Mouse (Mus musculus) neural tube, embryonic 12.5 days (tissue): ENCODE measurements around the gene Ripk1. TPM values are rescaled to one million over a fixed set of nuclear protein-coding genes. Genes with fewer than 3 reads are reported as not detected.
"Not testable (repeated sequence)": the region's sequence is repeated elsewhere in the genome, so short reads cannot be mapped to it uniquely, and the experiment has no call there.

Source experiments
- ATAC-seq: fragments of 200-750 bp; cut with Nextera tagmentation; 2 replicates; pipeline ENCODE4 v1.8.0; 2017; ENCODE audit warnings: low read depth, mild to moderate bottlenecking, moderate TSS enrichment, moderate library complexity; ENCODE audit not compliant: low FRiP score
- H3K27ac ChIP-seq: fragments of 300-500 bp; sonication (generic); 2 replicates; pipeline ENCODE4 v1.5.1; 2016
- H3K27me3 ChIP-seq: fragments of 300-500 bp; sonication (generic); replicated peaks from 2 replicates; pipeline ENCODE4 v1.6.1; 2016; ENCODE audit warnings: mild to moderate bottlenecking
- H3K36me3 ChIP-seq: fragments of 300-500 bp; sonication (generic); 2 replicates; pipeline ENCODE4 v1.6.1; 2016; ENCODE audit warnings: mild to moderate bottlenecking
- H3K4me1 ChIP-seq: fragments of 300-500 bp; sonication (generic); 2 replicates; pipeline ENCODE4 v1.6.1; 2016
- H3K4me2 ChIP-seq: fragments of 300-500 bp; sonication (generic); replicated peaks from 2 replicates; pipeline ENCODE4 v1.6.1; 2016; ENCODE audit warnings: mild to moderate bottlenecking
- H3K4me3 ChIP-seq: fragments of 300-500 bp; sonication (generic); 2 replicates; pipeline ENCODE4 v1.5.1; 2016
- H3K9ac ChIP-seq: fragments of 300-500 bp; sonication (generic); 2 replicates; pipeline ENCODE4 v1.6.1; 2016; ENCODE audit warnings: mild to moderate bottlenecking
- H3K9me3 ChIP-seq: fragments of 300-500 bp; sonication (generic); 2 replicates; pipeline ENCODE4 v1.6.1; 2016; ENCODE audit warnings: mild to moderate bottlenecking
- WGBS: fragments of 180-500 bp; shearing (Covaris S2); methylation state at CpG from one replicate; pipeline ENCODE4 v1.1.7; 2016; 5-methylcytosine and 5-hydroxymethylcytosine counted together
- polyA plus RNA-seq: library from polyadenylated mRNA; unstranded; fragments of >200 nt; fragmentation: Nextera tagmentation; extraction: Ambion mirVana; gene quantifications from 2 replicates; pipeline ENCODE4 v1.2.1, GENCODE M21; 2016

Ripk1 gene
- polyA plus RNA-seq, 1 experiment from 2014 or later, result 10.4 TPM

DNA sequence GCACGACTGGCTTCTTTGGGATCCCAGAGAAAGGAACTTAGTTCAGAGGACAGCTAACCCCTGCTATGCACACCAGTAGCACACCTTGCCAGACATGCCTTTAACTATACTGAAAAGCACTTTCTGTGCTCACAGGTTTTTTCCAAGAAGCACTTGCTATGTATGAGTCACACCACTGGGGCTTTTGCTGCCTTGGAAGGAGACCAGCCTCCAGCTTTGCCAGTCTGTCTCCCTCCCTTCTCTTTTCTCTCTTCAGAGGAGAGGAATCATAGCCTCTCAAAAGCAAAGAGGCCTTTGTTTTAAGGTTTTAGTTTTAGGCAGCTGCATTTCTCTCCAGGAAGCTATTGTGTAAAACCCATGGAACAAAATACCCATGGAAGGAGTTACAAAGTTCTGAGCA lies 64.2 kb downstream of the Ripk1 start:
- Histone ChIP-seq H3K4me1 (peaks cover 10% of the 10 kb centered on the region; the same call in 1 of the 2 replicates), H3K9me3 (no peaks in the 10 kb centered on the region), H3K27ac (no peak overlapping the region), H3K4me2 (no peak overlapping the region), H3K9ac (no peak overlapping the region), H3K36me3 (peaks cover 2% of the 10 kb centered on the region), H3K27me3 (no peaks in the 10 kb centered on the region), H3K4me3 (no peak overlapping the region)
- 67% methylated on average over 1 of the region's 1 CpGs for WGBS
- no peak for ATAC-seq

DNA sequence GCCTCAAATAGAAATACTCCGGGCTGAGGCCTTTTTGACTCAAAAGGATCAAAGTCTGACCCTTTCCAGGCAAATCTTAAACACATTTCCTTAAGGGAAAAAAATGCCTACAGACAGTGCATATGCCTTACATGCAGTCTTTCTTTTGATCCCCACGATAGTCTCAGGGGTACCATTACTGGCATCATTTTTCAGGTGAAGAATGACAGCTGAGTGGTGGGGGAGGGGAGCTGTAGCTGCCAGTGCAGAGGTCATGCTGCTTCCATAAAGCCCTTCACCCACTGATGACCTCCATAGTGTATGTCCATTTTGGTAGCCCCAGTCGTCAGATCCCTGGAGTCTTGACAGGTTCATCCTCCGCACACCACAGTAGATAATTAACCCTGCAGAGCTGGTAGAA lies 68.1 kb downstream of the Ripk1 start:
- H3K9ac ChIP-seq, result no peak overlapping the region
- no peak for ATAC-seq
- 50% methylated on average over 4 of the region's 4 CpGs for WGBS

DNA sequence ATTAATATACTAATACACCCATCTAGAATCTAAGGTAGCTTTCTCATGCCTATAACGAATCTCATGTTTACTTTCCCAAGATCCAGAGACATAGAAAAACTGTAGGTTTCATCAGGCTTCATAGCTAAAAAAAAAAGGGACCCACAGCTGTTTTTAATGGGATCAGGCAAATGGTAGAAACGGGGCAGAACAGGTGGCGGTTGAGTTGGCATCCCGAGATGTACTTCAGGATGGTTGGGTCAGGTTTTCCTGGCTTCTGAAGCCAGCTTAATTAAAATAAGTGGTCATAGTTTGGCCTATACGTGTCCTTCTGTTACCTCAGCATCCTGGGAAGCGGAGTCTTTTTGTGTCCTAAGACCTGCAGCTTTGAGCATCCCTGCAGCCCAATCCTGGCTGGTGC lies 69.7 kb downstream of the Ripk1 start:
- ATAC-seq, result no peak
- Histone ChIP-seq H3K4me1 (peaks cover 19% of the 10 kb centered on the region; the same call in 1 of the 2 replicates), H3K36me3 (peaks cover 16% of the 10 kb centered on the region), H3K4me3 (no peak overlapping the region), H3K9me3 (no peaks in the 10 kb centered on the region), H3K9ac (no peak overlapping the region), H3K27me3 (no peaks in the 10 kb centered on the region), H3K27ac (no peak overlapping the region), H3K4me2 (no peak overlapping the region)
- 90% methylated on average over 6 of the region's 6 CpGs for WGBS

More for the DNA sequence above, 68.1 kb downstream of the Ripk1 start:
- Histone ChIP-seq H3K27ac (no peak overlapping the region), H3K9me3 (no peaks in the 10 kb centered on the region), H3K4me2 (no peak overlapping the region), H3K36me3 (peaks cover 9% of the 10 kb centered on the region), H3K4me1 (peaks cover 11% of the 10 kb centered on the region; the same call in 1 of the 2 replicates), H3K27me3 (no peaks in the 10 kb centered on the region), H3K4me3 (no peak overlapping the region)

DNA sequence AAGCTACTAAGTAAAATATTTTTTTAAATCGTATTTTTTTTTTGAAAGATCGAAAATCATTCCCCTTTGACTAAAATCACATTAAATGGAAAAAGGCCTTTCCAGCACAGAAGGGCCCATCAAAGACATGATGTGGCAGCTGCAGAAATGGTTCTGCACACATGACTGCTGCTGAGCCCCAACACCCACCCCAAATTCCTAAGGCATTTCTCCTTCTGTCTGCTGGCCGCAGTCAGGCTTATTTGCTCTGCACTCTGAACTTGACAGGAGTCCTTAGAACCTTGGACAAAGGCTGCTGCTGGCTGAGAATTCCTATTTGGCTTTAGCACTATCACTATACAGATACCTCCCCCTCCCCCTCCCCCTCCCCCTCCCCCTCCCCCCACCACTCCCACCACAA lies 70.7 kb downstream of the Ripk1 start:
- H3K9me3 ChIP-seq, result no peaks in the 10 kb centered on the region
- H3K27ac ChIP-seq, result no peak overlapping the region
- H3K4me3 ChIP-seq, result no peak overlapping the region
- H3K36me3 ChIP-seq, result peaks cover 16% of the 10 kb centered on the region
- 69% methylated on average over 3 of the region's 3 CpGs for WGBS
- H3K4me1 ChIP-seq, result peaks cover 22% of the 10 kb centered on the region; the same call in 1 of the 2 replicates
- H3K27me3 ChIP-seq, result no peaks in the 10 kb centered on the region
- no peak for ATAC-seq
- no peak overlapping the region for H3K4me2 ChIP-seq
- no peak overlapping the region for H3K9ac ChIP-seq

DNA sequence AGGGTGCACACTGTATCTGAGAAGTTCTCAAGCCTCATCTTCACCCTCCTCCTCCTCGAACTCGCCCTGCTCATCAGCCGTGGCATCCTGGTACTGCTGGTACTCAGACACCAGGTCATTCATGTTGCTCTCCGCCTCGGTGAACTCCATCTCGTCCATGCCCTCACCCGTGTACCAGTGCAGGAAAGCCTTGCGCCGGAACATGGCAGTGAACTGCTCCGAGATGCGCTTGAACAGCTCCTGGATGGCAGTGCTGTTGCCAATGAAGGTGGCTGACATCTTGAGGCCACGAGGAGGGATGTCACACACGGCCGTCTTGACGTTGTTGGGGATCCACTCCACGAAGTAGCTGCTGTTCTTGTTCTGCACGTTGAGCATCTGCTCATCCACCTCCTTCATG lies 72.3 kb downstream of the Ripk1 start:
- not testable (repeated sequence) for H3K27me3 ChIP-seq, H3K4me3 ChIP-seq, H3K9ac ChIP-seq, ATAC-seq, H3K27ac ChIP-seq, H3K9me3 ChIP-seq, H3K4me2 ChIP-seq
- 93% methylated on average over 12 of the region's 17 CpGs for WGBS
- Histone ChIP-seq H3K4me1 (peaks cover 22% of the 10 kb centered on the region; the same call in 1 of the 2 replicates), H3K36me3 (peaks cover 14% of the 10 kb centered on the region)

DNA sequence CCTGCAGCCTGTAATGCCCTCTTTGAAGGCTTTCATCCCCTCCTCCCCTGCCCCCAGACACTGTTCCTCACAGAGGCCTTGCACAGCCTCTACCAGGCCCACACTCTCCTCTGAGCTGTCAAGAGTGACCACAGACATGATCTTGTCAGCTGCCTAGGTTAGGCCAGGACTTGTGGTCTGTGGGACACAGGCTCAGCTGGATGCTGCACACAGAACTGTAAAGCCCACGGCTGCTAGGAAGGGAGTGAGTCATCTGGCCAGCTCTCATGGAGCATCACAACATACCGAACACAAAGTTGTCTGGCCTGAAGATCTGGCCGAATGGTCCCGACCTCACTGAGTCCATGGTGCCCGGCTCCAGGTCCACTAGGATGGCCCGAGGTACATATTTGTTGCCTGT lies 73.7 kb downstream of the Ripk1 start:
- H3K27ac ChIP-seq, H3K27me3 ChIP-seq, ATAC-seq, H3K9ac ChIP-seq, H3K9me3 ChIP-seq: not testable (repeated sequence)
- H3K4me3 ChIP-seq, result peak overlapping the region; percentile 74
- peaks cover 14% of the 10 kb centered on the region for H3K36me3 ChIP-seq
- peaks cover 17% of the 10 kb centered on the region; the same call in 1 of the 2 replicates for H3K4me1 ChIP-seq
- peak overlapping the region; percentile 75 for H3K4me2 ChIP-seq
- WGBS, result 85% methylated on average over 6 of the region's 6 CpGs

DNA sequence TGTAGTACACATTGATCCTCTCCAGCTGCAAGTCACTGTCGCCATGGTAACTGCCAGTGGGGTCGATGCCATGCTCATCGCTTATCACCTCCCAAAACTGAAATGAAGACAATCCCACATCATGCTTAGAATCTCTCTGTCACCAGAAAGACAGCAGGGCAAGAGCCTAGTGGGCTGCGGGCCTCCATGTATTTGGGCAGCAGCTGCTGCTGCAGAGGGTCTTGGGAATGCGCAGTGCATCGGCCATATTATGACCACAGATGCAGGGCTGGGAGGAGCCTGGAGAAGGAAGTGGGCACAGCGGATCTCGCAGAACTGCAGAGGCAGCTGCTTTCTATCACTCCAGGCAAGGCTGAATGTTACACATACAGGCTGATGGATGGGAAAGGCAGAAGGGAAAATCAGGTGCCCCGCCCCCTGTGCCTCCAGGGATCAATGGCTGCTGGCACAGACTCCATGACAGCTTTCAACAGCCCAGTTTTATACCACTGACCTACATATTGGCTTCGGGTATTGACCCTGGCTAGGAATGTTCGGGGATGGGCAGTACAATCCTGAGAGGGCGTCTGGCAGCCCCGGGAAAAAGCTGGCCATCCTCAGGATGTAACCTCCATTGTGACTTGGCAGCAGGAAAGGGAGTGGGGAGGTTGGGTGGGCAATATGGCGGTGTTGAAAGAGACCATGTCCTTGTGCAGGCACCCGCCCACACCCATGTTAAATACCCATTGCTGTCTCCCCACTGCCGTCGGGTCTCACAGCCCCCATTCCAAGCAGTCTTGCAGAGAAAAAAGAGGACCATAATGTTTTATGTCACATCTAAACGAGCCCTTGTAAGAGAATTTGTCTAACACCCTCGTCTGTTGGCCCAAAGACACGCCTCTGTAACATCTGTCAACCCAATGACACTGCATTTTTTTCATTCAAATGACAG lies 74.7 kb downstream of the Ripk1 start:
- H3K4me2 ChIP-seq, result peak overlapping the region; percentile 75
- peak; percentile 74 for ATAC-seq
- peak overlapping the region; percentile 87 for H3K9ac ChIP-seq
- no peaks in the 10 kb centered on the region for H3K9me3 ChIP-seq
- no peaks in the 10 kb centered on the region for H3K27me3 ChIP-seq
- peak overlapping the region; percentile 74 for H3K4me3 ChIP-seq
- peaks cover 14% of the 10 kb centered on the region for H3K36me3 ChIP-seq
- WGBS, result 39% methylated on average over 20 of the region's 20 CpGs
- H3K27ac ChIP-seq, result peak overlapping the region; percentile 69
- H3K4me1 ChIP-seq, result peaks cover 15% of the 10 kb centered on the region; the same call in 1 of the 2 replicates

DNA sequence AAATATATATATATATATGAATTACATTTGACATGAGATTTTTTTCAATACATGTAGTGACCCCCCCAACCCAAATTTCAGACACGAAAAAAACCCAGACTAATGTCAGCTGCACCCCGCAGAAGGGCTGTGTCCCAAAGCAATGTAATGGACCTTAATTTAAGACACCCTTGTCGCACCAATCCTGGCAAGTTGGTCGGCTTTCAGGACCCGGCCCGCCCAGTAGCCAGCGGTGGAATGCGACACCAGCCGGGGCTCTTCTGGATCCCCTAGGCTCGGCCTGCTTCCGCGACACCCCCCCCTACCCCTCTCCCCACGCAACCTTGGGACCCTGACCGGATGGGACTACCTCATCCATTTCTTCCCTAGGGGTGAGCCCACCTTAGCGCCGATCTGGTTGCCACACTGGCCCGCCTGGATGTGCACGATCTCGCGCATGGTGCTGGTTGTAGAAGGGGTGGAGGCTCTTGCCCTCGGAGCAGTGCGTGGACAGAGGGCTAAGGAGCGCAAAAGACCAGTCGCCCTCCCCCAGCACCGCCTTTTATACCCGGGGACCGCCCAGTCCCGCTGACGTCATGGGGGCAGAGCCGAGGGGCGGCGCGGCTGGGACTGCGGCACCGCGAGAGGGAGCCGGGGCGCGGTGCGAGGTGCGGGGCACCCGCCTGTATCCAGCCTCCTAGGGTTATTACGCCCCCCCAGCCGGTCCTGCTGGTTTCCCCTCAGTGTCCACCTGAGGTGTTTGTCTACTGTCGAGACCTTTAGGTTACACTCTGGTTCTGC lies 75.5 kb downstream of the Ripk1 start, which contains the start of gene Tubb2a:
TSS of gene Tubb2a (minus strand) at position 516 of the 780 bp plus-strand sequence.
- peak within 1 kb of the TSS; percentile 75 for H3K4me2 ChIP-seq
- peak; percentile 84 for ATAC-seq
- peak within 1 kb of the TSS; percentile 74 for H3K4me3 ChIP-seq
- under 1% methylated on average over 45 of the region's 45 CpGs for WGBS
- H3K4me1 ChIP-seq, result peaks cover 15% of the 10 kb centered on the region; the same call in 1 of the 2 replicates
- H3K9ac ChIP-seq, result peak within 1 kb of the TSS; percentile 87
- H3K27me3 ChIP-seq, result no peaks in the 10 kb centered on the region
- H3K36me3 ChIP-seq, result peaks cover 14% of the 10 kb centered on the region
- no peaks in the 10 kb centered on the region for H3K9me3 ChIP-seq
- peak within 1 kb of the TSS; percentile 69 for H3K27ac ChIP-seq

DNA sequence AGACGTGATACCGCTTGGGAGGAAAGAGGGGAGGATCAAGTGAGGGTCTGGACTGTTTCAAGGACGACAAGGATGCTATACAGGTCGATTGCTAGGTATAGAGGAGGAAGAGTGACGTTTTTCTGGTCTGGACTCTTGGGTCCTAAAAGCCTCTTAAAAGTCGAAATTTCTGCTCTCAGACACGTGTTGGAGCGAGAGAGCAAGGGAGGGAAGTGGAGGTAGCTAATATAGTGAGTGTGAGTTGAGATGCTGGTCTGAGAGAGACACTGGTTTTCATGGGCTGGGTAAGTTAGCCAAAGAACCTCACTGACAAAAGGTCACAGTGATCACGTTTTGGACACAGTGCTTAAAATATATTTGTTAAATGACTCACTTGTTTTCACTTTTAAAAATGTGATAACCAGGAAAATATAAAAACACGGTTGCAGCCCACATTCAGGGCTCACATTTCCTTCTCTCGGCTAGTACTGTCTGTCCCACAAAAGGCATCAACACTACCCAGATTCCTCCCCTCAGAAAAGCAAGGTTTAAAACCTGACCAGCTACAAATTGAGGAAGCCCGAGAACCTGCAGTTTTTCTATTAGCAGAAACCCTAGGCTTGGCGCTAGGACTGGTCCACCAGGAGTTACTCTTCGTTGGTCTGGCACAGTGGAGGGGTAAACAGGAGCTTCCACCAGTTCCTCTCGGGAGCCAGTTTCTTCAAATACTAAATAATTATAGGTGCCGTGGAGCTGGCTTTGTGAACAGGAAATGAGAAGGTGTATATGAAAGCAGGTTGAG lies 76.5 kb downstream of the Ripk1 start:
- Histone ChIP-seq H3K9ac (no peak overlapping the region), H3K36me3 (peaks cover 10% of the 10 kb centered on the region), H3K4me1 (peaks cover 15% of the 10 kb centered on the region; the same call in 1 of the 2 replicates), H3K27me3 (no peaks in the 10 kb centered on the region), H3K4me3 (peak overlapping the region; percentile 74; the same call in 1 of the 2 replicates), H3K27ac (no peak overlapping the region), H3K4me2 (peak overlapping the region; percentile 75), H3K9me3 (no peaks in the 10 kb centered on the region)
- WGBS, result 48% methylated on average over 16 of the region's 16 CpGs
- peak; percentile 1; the same call in 1 of the 2 replicates for ATAC-seq

DNA sequence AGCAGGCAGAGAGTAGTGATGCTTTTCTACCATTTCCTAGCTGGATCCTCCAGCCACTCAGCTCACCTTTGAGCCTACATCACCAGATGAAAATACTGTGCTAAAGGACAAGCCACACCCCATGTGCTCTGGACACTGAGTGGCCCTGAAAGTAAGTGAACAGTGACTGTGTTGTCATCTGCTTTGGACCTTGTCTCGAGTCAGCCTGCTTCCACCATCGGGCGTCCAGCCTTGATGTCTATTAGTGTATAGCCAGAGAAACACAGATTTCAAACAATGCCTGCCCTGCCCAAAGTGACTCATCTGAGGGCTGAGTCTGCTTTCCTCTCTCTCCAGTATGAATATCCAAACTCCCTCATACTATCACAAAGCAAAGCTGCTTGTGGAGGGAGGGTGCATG lies 77.6 kb downstream of the Ripk1 start:
- H3K27me3 ChIP-seq, result no peaks in the 10 kb centered on the region
- H3K4me2 ChIP-seq, result no peak overlapping the region
- H3K27ac ChIP-seq, result no peak overlapping the region
- 92% methylated on average over 3 of the region's 3 CpGs for WGBS
- H3K9ac ChIP-seq, result no peak overlapping the region
- H3K36me3 ChIP-seq, result peaks cover 10% of the 10 kb centered on the region
- H3K4me3 ChIP-seq, result no peak overlapping the region
- peaks cover 15% of the 10 kb centered on the region; the same call in 1 of the 2 replicates for H3K4me1 ChIP-seq
- H3K9me3 ChIP-seq, result no peaks in the 10 kb centered on the region
- ATAC-seq, result no peak

DNA sequence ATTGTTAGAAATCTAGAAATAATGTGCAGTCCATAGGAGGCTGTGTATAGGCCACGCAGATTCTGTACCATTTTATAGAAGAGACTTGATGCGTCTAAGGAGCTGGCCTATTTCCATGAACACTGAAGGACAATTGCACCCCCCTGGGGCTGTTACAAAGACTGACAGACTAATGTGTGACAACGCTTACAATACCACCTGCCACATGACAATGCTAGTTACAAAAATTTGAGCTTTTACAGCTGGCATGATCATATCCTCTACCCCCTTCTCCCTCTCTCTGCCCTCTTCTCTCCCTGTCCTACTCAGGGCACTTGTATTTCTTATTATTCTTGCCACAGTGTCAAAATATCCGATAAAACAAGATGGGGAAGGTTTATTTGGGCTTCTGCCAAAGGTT lies 79.8 kb downstream of the Ripk1 start:
- no peak for ATAC-seq
- no peak overlapping the region for H3K27ac ChIP-seq
- H3K4me2 ChIP-seq, result no peak overlapping the region
- 68% methylated on average over 4 of the region's 4 CpGs for WGBS
- no peaks in the 10 kb centered on the region for H3K36me3 ChIP-seq
- H3K27me3 ChIP-seq, result no peaks in the 10 kb centered on the region
- no peaks in the 10 kb centered on the region for H3K9me3 ChIP-seq
- H3K4me1 ChIP-seq, result peaks cover 2% of the 10 kb centered on the region; the same call in 1 of the 2 replicates
- no peak overlapping the region for H3K9ac ChIP-seq
- no peak overlapping the region for H3K4me3 ChIP-seq
